Mouse (Mus musculus) erythroblast, embryonic 14.5 days (primary cell): ENCODE data around the gene H2-DMa. TPM values are rescaled to one million over a fixed set of nuclear protein-coding genes. Genes with fewer than 3 reads are reported as not detected.
"Not testable (repeated sequence)": the region's sequence is repeated elsewhere in the genome, so short reads cannot be mapped to it uniquely, and the experiment has no call there.

Experiments used
- H3K27me3 ChIP-seq: 2 replicates; pipeline ENCODE4 v1.6.1; 2012; ENCODE audit warnings: inconsistent platforms; ENCODE audit not compliant: control insufficient read depth
- H3K36me3 ChIP-seq: 2 replicates; pipeline ENCODE4 v1.6.1; 2012; ENCODE audit warnings: mild to moderate bottlenecking, inconsistent platforms; ENCODE audit not compliant: control insufficient read depth
- H3K4me1 ChIP-seq: 2 replicates; pipeline ENCODE4 v1.6.1; 2012; ENCODE audit warnings: inconsistent platforms; ENCODE audit not compliant: control insufficient read depth
- H3K4me3 ChIP-seq: replicated peaks from 2 replicates; pipeline ENCODE3; 2012; ENCODE audit warnings: moderate library complexity, mild to moderate bottlenecking, inconsistent platforms
- H3K9me3 ChIP-seq: 2 replicates; pipeline ENCODE4 v1.6.1; 2012; ENCODE audit warnings: low read length, inconsistent platforms, mixed read lengths; ENCODE audit not compliant: control insufficient read depth
- GATA1 ChIP-seq: IDR thresholded peaks from 2 replicates; pipeline ENCODE4 v1.6.1; 2012; ENCODE audit warnings: low read length, inconsistent platforms, mixed read lengths
- TAL1 ChIP-seq: IDR thresholded peaks from 3 replicates; pipeline ENCODE4 v1.6.1; 2012; ENCODE audit warnings: low read length, inconsistent platforms, mixed read lengths
- polyA plus RNA-seq: library from polyadenylated mRNA; stranded (reverse); fragments of >175 nt; gene quantifications from 2 replicates; pipeline ENCODE4 v1.2.3, GENCODE M21; 2012

Gene H2-DMa
- polyA plus RNA-seq, 1 experiment = 0.46 TPM

DNA sequence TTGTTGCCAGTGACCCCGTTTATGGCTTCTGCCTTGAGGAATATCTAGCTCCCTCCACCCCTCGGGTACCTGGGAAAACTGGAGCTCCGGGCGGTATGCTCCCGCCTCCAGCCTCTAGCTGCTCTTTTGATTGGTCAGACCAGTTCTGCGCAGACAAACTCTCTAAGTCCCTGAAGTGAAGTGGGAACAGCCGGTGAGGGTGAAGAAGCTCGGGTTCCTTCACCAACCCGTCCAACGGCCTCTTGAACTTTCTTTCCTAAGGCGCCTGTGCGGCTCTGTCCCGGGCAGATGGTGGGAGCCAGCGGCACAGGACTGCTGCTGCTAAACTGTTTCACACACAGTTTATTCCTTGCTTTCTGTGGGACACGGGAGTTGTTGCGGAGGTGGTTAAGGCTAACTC is 20.1 kb downstream of the H2-DMa start:
- no peaks in the 10 kb centered on the region for H3K36me3 ChIP-seq
- peaks cover 50% of the 10 kb centered on the region for H3K27me3 ChIP-seq
- peak overlapping the region; percentile 52 for H3K4me3 ChIP-seq
- TF ChIP-seq TAL1 (no peak), GATA1 (no peak)
- H3K9me3 ChIP-seq = no peaks in the 10 kb centered on the region
- peaks cover 26% of the 10 kb centered on the region for H3K4me1 ChIP-seq

DNA sequence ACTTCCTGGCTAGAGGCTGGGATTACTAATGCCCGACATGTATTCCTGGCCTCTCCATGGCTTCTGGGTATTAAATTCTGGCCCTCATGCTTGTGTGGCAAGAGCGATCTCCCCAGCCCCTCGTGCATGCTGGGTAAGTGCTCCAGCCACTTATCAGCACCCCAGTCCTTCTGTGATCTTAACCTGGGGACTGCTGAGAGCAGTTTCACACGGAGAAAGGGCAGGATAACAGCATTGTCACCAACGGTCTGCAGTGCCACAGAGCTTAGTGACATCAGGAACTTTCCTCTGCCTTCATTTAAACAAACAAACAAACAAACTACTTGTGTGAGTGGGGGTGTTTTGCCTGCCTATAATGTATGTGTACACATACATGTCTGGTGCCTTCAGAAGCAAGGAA is 20.9 kb downstream of the H2-DMa start:
- TF ChIP-seq TAL1 = no peak
- Histone ChIP-seq H3K27me3 (peaks cover 49% of the 10 kb centered on the region), H3K4me1 (peaks cover 25% of the 10 kb centered on the region), H3K36me3 (no peaks in the 10 kb centered on the region), H3K4me3 (peak overlapping the region; percentile 52), H3K9me3 (no peaks in the 10 kb centered on the region)

DNA sequence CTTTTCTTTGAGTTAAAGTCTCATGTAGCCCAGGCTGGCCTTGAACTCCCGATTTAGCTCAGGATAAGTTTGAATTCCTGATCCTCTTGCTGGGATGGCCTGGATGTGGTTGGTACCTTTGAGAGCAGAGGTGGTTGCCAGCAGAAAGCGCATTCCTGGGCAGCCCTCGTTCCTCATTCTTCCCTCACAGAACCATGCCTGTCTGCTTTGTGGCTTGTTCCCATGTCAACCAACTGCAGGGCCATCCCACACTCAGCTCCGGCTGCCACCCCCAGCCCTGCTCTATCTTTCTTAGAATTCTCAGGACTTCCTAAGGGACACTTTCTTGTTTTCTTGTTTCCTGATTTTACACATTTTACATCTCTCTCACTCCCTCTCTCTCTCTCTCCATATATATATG is 22.1 kb downstream of the H2-DMa start:
- Histone ChIP-seq H3K27me3 (peaks cover 48% of the 10 kb centered on the region), H3K4me3 (no peak overlapping the region), H3K9me3 (no peaks in the 10 kb centered on the region), H3K36me3 (no peaks in the 10 kb centered on the region), H3K4me1 (peaks cover 17% of the 10 kb centered on the region)
- TF ChIP-seq GATA1 (no peak), TAL1 (no peak)

DNA sequence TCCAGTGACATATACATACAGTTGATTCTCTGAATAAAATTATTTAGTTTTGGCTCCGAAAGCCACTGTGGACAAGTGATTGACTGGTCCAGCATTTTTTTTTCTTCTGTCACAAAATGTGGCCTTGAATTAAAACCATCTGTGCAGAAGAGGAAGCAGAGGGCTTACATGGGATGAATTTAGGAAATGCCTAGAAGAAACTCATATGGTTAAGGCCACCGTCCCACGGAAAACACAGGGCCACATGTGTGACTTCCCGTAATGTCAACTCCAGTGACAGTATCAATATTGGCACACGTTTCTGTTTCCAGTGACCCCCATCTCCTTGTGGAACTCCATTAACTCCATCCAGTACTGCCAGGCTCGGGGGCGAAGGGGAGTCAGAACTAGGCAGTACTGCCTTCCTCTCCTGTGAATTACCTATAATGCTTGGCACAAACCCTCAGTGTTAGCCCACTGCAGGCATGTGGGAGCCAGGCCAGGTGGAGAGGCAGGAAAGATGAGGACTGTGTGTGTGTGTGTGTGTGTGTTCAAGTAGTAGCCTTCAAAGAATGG is 23.2 kb downstream of the H2-DMa start:
- TF ChIP-seq GATA1 (no peak), TAL1 (no peak)
- Histone ChIP-seq H3K36me3 (no peaks in the 10 kb centered on the region), H3K4me1 (peaks cover 17% of the 10 kb centered on the region), H3K27me3 (peaks cover 38% of the 10 kb centered on the region), H3K4me3 (no peak overlapping the region), H3K9me3 (no peaks in the 10 kb centered on the region)

DNA sequence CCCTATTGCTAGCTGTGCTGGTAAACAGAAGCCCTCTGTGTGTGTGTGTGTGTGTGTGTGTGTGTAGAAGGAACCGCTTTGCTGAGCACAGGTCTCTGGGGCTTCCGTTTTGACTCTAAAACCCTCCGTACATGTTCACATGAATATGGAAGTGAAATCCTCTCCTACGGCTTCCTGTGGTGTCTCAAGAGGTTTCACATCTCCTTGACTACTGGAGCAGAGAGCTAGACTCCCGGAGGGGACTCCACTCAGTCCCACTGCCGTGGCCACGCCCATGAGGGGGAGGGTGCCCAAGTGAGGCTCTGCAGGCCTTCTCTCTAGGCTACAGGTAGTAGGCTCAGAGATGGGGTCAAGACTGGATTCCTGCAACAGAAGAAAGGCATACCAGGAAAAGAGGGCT is 23.7 kb downstream of the H2-DMa start, which contains the start of gene H2-DMb2:
Gene H2-DMb2 (plus strand): TSS at position 275 of the 400 bp plus-strand sequence.
- H3K9me3 ChIP-seq = no peaks in the 10 kb centered on the region
- TF ChIP-seq GATA1 = no peak
- no peak for TF ChIP-seq TAL1
- H3K4me1 ChIP-seq = peaks cover 17% of the 10 kb centered on the region
- no peaks in the 10 kb centered on the region for H3K36me3 ChIP-seq
- H3K27me3 ChIP-seq = peaks cover 33% of the 10 kb centered on the region
- no peak within 1 kb of the TSS for H3K4me3 ChIP-seq

DNA sequence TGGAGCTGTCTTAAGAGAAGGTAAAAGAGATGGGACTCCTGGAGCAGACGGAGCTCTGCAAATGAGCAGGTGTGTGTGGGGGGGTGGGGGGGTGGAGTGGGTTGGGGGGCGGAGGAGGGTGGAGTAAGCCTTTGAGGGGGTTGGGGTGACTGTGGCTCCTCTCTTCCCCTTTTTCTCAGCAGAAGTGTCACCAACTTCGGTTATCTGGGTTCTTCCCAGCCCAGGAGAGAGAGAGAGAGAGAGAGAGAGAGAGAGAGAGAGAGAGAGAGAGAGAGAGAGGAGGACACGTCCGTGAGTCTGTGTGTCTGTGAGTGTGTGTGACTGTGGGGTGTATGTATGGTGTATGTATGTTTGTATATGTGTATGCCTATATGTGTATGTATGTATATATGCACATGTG is 24.1 kb downstream of the H2-DMa start:
- Histone ChIP-seq H3K27me3 (peaks cover 29% of the 10 kb centered on the region), H3K36me3 (no peaks in the 10 kb centered on the region), H3K4me1 (peaks cover 17% of the 10 kb centered on the region), H3K9me3 (no peaks in the 10 kb centered on the region), H3K4me3 (no peak overlapping the region)
- TF ChIP-seq GATA1 = no peak
- no peak for TF ChIP-seq TAL1

DNA sequence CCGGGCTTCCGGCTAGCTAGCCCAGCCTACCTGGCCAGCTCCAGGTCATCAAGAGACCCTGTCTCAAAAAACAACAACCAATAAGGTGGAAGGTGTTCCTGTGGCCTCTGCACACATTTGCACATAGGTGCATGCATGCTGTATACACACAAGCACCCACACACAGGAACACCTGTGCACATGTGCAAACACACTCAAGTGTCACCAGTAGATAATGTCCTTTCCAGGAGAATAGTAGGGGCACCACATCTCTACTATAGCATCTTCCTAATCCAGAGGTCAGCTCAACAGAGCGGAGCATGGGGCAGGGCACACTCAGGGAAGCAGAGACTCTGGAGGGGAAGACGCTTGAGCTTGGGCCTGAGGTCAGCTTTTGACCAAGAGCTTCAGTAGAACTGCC is 24.9 kb downstream of the H2-DMa start:
- H3K4me3 ChIP-seq, H3K36me3 ChIP-seq, H3K9me3 ChIP-seq: not testable (repeated sequence)
- Histone ChIP-seq H3K27me3 (peaks cover 21% of the 10 kb centered on the region), H3K4me1 (peaks cover 17% of the 10 kb centered on the region)

DNA sequence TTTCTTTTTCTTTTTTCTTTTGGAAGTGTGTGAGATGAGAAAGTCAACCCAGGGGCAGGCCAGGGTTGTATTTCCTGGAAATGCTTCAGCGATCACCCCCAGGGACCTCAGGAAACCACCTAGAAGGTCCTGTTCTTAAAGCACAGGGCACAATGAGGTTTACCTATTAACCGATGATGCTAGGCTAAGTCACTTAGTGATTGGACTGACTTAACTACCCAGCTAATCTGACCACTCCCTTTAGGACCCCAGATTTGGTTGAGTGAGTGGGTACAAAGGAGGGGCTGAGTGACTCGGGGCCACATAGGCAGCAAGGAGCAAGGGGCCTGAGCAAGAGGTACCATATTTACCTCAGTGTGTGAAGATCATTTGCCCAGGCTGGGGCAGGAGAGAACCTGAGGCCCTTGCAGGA is 25.6 kb downstream of the H2-DMa start:
- H3K27me3 ChIP-seq = peaks cover 14% of the 10 kb centered on the region

DNA sequence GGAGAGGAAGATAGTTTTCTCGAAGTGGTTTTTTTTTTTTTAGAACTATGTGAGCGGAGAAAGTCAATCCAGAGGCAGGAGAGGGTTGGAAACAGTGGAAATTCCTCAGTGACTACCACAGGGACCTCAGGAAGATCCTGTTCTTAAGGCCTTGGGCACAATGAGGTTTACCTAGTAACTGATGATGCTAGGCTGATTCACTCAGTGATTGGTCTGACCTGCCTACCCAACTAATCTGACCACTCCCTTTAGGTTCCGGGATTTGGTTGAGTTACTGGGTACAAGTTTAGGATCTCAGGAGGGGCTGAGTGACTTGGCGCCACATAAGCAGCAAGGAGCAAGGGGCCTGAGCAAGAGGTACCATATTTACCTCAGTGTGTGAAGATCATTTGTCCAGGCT is 33.6 kb downstream of the H2-DMa start, which contains the start of gene H2-DMb1:
Gene H2-DMb1 (plus strand): TSS at position 150 of the 400 bp plus-strand sequence.
- Histone ChIP-seq H3K9me3 (no peaks in the 10 kb centered on the region), H3K4me1 (no peaks in the 10 kb centered on the region), H3K27me3 (no peaks in the 10 kb centered on the region), H3K36me3 (no peaks in the 10 kb centered on the region), H3K4me3 (no peak within 1 kb of the TSS)
- no peak for TF ChIP-seq GATA1
- no peak for TF ChIP-seq TAL1

More for the DNA sequence above, 25.6 kb downstream of the H2-DMa start:
- no peak for TF ChIP-seq TAL1
- Histone ChIP-seq H3K36me3 (no peaks in the 10 kb centered on the region), H3K4me3 (no peak overlapping the region), H3K4me1 (peaks cover 11% of the 10 kb centered on the region), H3K9me3 (no peaks in the 10 kb centered on the region)

DNA sequence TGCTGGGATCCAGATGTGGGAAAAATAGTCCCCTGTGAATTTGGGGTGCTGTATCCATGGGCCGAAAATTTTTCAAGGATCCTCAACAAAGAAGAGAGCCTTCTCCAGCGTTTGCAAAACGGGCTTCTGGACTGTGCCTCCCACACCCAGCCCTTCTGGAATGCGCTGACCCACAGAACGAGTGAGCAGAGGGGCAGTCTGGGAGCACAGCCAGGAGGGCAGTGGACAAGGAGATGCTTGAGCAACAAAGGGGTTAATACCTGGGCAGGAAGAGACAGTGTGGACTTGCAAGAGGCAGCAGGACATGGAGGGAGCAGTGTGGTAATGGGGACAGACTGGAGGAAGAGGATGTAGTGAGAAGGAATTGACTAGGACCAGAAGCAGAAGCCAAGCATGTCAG is 36.2 kb downstream of the H2-DMa start:
- H3K4me1 ChIP-seq = no peaks in the 10 kb centered on the region
- no peaks in the 10 kb centered on the region for H3K36me3 ChIP-seq
- H3K9me3 ChIP-seq = no peaks in the 10 kb centered on the region
- H3K4me3 ChIP-seq = no peak overlapping the region
- no peaks in the 10 kb centered on the region for H3K27me3 ChIP-seq
- TF ChIP-seq GATA1 (no peak), TAL1 (no peak)
